Mouse (Mus musculus) stomach, postnatal 0 days (tissue): ENCODE data around the gene Hoxc11.

ENCODE experiments used
- CTCF ChIP-seq: IDR thresholded peaks from 2 replicates; pipeline ENCODE4 v1.5.1; 2016; ENCODE audit warnings: antibody characterized with exemption, low read depth, mild to moderate bottlenecking, moderate library complexity
- EP300 ChIP-seq: optimal IDR thresholded peaks from 2 replicates; pipeline ENCODE3; 2016; ENCODE audit warnings: antibody characterized with exemption

GRCm38 (mm10) chr15:102943468-102943813, 10.8 kb upstream of the Hoxc11 start:
- TF ChIP-seq EP300 (no peak), CTCF (no peak; the same call in 1 of the 2 replicates)
